Mouse (Mus musculus) retina, embryonic 14.5 days (tissue): ENCODE results near the gene Clybl.

ENCODE experiments used
- DNase-seq: peaks from one replicate; pipeline ENCODE4 v3.0.0-alpha.2; 2015; ENCODE audit warnings: low spot score

Gene Clybl

DNA sequence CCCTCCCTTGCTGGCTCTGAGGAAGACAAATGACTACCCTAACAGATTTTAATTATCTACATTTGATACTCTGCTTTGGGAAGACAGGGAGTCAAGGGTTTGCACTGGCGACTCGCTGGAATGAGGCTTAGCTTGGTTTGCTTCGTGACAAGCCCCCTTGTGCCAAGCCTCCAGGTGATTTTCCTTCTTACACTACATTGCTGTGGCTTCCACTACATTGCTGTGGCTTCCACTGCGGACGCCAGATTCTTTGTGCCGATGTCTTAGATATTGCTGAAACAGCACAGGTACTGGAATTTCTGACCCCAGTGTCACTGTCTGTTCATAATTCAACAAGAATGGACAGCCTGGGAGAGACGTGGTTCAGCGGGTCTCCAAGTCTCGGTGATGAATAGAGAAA, 180.3 kb downstream of the Clybl start:
- no peak for DNase-seq

DNA sequence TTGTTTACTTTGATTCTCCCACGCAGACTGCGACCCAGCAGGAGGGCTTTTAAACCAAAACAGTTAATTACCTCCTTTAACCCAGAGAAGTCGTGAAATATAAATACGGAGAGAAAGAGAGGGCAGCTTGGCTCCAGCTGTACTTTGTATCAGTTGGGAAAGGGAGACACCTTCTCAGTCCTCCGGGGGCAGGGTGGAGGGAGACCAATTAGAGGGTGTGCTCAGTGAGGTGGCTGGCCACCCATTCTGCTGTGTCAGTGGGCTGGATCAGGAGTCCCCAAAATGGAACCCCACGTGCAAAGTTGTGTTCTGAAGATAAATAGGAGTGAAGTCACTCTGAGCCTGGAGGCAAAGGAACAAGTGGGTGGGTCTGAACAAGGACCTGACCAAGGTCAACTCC, 181.7 kb downstream of the Clybl start:
- DNase-seq, result no peak

DNA sequence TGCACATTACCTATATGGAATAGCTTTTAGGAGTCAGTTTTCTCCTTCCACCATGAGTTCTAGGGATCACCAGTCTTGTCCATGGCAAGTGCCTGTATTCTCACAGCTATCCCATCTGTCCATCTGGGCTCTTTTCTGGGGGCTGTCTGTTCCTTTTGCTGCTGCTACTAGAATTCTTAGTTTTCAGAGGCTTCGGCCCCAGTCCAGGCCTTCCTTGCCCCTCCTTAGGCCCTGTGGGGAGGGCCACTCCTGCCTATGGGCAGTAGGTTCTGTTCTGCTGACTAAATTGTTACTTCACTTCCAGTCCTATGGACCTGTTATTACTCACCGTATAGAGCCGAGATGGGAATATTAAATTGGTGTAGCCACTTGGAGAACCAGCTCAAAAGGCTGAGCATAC, 182.5 kb downstream of the Clybl start:
- DNase-seq, result no peak

DNA sequence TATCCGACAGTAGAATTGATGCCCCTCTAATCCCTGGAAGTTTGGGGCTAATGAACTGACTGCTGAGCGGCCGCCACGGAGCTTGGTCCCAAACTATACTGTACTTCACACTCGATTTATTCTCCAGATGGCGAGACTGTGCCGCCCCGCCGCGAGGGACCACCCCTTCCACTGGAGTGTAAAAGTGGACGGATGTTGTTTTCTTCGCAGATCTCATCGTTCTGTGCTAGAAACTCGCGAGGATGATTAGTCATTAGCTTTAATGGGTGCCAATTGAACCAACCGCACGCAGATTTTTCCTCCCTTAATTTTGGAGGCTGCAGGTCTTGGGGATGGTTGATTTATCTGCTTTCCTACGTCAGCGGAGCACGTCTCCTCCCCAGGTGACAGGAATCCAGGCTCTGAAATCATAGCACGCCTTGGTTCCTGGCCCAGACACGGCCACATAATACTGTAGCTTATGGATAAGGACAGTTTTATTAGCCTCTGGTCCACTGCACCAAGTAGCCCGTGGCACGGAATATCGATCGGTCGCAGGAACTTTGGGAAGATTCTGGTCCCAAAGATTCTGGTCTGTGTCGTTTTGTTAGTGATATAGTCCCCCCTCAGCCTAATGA, 185.9 kb downstream of the Clybl start:
- DNase-seq, result peak; percentile 78

DNA sequence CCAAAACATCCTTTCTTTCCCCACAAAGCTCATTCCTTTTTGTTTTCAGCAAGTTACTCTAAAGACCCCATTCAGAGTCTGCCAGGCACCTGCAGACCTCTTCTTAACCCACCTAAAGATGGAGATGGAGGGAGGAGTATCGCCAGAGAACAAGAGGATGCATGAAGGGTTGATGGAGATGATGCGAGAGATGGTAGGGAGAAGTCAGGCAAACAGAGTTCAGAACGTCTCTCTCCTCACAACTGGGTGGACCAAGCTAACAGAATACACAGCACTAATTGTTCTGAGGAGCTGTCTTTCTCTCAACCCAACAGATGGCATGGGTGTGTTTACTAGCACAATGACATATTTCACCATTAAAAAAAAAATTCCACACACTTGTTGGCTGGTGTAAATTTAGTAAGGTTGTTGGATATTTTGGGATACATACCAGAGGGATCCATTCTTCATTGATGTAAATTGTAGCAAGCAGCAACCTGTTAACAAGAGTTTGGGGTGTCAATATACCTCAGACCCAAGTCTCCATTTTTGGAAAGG, 186.4 kb downstream of the Clybl start:
- DNase-seq, result no peak

DNA sequence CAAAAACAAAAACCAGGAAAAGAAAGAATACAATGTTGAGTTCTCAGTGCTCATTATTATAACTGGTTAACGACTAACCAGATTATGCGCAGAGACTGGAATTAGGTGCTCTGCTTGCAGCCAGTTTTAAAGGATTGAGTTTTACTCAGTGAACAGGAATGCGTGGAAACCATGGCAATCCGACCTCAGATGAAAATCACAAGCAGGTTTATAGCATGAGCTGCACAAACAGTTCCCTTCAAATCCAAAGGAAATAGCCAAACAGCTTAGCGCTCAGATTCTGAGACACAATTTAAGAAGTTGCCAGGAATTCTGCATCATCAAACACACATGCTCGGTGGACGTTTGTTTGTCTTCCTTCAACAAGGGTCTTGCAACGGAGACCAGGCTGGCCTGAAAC, 187.0 kb downstream of the Clybl start:
- no peak for DNase-seq

DNA sequence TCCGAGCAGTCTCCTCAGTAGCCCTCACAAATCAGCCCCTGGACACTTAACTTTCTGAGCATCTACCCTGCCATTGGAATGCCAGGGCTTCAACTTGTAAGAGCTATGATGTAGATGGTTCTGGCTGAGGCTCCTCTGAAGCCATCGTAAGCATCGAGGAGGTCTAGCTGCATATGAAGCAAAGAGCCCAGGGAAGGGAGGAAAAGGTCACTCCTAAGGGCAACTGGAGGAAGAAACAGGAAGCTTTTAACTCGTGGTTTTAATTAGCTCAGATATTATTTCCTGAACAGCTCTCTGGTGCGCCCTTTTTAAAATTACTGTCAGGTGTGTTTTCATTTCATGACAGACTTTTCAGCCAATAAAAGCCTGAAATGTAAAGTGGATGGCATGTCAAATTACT, 190.5 kb downstream of the Clybl start:
- no peak for DNase-seq

DNA sequence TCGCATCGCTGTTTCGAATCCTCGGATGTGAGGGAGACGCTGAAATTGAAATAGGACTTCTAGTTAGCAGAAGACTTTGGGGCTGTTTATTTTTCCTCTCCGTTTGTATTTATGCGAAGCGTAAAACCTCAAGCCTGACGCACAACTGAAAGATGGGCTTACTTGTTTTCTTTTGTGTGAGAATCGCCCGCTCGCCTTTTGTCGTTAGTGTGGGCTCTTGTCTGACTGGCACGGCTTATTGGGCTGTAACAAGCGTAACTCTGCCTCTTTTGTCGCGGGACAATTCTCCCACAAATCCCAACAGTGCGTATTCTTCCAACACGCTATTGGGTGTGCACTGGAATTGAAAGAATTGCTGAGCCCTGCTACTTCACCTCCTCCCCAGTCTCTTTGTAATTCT, 192.0 kb downstream of the Clybl start:
- DNase-seq, result peak; percentile 57

DNA sequence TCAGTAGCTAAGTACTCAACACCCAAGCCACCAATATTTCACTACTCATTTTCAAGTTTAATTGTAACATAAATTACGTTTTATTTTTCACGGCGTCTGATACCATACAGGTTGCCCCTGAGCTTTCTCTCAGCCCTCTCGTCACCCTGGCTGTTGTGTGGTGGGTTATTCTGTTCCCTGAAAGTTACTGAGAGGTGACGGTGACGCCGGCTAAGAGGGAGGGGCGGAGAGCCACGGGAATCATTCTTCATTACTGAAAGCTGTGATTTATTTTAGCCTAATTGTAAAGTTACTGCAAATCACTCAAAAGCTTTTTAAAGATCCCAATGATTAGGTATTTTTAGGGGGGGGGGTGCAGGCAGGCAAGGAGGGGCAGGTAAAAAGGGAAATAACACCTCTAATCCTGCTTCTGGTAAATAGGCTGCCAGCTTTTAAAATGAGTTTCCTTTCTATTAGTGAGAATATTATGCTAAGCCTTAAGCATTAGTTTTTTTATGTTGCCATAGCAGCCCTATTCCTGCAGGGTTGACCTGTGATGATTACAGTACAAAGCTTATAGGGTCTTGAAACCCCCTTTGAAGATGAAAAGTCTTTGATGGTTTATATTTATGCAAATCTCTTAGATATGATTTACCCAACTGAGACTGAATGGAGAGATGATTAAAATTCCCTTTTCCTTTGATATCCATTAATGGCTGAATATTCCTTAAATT, 192.9 kb downstream of the Clybl start:
- DNase-seq, result no peak

DNA sequence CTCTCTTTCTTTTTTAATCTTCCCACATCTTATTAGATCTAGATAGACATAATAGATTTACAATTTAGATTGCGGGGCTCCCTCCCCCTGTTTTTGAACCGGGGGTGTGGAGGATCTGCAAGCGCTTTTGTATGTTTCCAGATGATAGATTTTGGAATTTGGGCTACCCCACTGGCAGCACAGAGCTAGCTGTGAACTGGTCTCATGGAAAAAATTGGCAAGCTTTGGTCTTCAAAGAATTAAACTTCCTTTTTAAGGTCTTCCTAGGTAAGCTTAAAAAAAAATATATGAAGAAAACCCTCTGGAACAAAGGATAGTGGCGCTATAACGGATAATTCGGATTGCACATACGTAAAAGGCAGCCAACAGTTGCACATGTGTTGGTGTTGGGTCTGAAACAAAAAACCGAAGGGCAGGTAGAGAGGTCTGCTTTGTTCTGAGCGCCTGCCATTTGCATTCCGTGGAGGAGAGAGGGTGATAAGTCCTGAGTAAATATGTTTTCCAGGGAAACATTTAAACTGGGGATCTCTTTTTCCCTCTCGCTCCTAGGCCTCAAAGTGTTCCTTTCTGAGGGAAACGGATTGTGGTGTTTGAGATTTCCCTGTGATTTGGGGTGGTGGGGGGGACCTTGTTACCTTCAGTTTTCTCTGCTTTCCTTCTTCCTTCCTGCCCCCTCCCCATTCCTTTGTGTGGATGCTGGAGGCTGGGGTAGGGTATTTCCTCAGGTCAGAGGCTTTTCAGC, 193.7 kb downstream of the Clybl start:
- DNase-seq, result no peak

DNA sequence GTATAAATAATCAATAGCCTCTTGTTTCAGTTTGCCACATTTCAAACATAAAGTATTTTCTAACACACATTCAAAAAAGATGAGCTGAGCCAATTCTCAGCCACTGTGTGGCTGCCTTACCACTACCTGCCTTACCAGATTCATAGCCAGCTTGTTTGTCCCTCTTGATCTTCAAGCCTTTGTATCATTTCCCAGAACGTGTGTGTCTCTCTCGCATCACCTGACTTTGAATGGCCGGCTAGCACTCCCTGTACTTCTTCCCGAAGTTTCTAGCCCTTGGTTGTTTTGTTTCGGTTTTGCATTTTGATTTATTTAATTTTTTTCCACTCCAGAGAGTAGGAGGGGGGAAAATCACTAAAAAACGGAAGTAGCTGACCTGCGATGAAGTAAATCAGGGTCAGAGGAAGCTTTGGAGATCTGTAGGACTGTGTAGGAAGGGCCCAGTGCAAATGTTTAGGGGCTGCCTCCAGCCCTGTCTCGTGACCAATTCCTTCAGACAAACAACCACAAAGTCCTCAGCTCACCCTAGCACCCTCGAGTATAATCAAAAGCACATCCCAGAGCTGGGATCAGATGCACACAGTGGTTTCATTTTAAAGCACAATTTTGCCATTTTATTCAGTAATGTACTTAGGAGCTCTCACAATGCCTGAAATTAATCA, 195.1 kb downstream of the Clybl start:
- no peak for DNase-seq

DNA sequence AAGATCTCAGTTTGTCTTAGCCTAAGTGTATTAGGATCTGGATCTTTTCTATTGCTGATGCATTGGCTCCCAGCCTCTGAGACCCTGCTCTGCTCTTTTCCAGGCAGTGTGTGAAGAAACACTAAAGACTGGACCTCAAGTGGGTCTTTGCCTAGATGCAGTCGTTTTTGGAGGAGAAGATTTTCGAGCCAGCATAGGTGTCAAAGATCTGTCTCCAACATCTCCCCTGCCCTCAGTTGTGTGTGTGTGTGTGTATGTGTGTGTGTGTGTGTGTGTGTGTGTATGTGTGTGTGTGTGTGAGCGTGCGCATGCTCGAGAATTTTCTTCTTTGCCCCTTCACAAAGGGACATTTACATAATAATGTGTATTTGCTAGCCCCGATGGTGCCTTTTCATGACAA, 196.2 kb downstream of the Clybl start:
- no peak for DNase-seq

DNA sequence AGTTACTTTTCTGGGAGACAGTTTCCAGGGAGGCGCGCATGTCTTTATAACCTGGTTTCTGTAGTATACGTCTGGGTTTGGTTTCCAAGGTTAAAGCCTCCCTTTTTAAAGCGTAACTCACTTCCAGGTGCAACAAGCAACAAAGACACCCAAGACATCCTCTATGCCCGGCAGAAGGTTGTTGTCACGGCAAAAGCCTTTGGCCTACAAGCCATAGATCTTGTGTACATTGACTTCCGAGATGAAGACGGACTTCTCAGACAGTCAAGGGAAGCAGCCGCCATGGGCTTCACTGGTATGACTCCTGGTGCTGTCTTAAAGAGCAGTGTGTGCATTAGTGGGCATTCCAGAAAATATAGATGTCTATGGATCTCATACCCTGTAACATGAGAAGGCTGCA, 197.6 kb downstream of the Clybl start:
- DNase-seq, result no peak

DNA sequence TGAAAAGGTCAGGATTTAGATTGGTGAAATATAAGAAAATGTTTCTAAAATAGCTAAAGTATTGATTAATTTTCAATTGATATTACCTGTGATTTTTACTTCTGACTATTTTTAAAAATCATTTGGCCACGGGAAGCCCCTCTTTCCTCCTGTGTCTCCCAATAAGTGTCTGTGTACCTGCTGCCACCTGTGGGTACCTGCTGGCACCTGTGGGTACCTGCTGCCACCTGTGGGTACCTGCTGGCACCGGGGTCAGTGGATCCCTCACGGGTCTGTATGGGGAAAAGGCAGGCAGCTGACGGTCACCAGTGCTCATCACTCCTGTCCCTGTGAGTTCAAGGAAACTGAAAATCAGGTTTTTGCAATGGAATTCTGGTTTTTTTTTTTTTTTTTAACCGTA, 198.5 kb downstream of the Clybl start:
- DNase-seq, result no peak

DNA sequence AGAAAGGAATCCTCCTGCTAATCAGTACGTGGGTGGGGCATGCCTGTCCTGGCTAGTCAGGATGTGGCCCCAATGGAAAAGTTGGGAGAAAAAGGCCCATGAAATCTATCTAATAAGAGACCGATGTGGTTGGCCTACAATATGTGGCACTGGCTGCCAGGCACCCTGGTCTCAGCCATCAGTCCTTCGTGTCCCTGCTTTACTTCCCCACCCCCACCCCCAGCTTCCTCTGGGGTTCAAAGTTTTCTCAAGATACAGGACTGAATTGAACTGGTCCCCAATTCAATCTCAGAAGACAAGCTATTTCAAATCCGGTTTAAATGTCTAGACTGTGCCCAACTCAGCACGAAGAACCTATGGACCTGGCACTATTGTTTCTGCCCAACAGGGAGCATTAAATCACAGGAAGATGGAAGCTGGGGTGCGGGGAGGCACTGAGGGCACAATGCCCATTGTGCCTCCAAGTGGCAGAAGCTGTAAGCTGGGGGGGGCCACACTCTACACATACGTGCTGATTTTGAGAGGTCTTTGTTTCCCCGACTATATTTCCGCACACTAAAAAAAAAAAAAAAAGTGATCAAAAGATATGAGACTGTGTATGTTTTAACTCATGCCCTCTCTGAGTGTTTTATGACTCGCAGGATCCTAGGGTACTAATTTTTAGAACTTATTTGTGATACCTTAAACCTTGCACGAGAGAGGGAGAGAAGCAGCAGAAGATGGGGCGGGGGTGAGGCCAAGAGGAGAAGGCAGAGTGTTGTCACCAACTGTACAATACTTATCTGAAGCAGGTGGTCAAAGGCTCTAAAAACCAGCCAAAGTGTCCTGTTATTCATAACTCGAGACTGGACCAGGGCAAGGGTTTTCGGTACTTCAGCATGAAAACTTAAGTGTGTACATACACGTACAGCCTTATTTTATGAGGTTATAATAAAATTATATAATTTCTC, 199.7 kb downstream of the Clybl start:
- DNase-seq, result no peak

DNA sequence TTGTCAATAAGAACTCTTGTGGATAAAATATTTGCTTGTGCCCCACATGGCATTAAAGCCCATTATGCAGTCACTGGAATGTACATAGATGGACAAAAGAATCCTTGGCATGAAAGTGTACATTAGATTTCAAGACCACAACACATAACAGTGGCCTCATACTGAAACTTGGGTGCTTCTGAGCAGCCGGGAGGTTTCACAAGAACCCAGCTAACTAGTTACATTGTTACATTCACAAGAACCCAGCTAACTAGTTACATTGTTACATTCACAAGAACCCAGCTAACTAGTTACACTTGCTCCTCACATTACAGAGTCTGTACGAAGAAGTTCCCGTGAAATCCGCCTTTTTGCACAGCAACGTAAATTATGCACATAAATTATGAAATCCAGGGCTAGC, 200.8 kb downstream of the Clybl start:
- no peak for DNase-seq

DNA sequence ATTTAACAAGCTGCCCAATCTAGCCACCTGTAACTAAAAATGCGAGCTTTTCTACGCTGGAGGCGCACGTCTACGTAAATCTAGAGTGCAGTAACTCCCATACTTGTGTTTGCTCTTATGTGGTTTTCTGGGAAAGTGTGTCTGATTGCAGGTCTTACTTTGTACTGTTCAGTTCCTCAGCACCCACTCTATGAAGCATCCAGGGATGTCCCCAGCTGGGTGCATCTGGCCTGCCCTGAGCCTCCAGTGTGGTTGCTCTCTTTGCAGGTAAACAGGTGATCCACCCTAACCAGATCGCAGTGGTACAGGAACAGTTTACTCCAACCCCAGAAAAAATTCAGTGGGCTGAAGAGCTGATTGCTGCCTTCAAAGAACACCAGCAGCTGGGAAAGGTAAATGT, 202.4 kb downstream of the Clybl start:
- no peak for DNase-seq

DNA sequence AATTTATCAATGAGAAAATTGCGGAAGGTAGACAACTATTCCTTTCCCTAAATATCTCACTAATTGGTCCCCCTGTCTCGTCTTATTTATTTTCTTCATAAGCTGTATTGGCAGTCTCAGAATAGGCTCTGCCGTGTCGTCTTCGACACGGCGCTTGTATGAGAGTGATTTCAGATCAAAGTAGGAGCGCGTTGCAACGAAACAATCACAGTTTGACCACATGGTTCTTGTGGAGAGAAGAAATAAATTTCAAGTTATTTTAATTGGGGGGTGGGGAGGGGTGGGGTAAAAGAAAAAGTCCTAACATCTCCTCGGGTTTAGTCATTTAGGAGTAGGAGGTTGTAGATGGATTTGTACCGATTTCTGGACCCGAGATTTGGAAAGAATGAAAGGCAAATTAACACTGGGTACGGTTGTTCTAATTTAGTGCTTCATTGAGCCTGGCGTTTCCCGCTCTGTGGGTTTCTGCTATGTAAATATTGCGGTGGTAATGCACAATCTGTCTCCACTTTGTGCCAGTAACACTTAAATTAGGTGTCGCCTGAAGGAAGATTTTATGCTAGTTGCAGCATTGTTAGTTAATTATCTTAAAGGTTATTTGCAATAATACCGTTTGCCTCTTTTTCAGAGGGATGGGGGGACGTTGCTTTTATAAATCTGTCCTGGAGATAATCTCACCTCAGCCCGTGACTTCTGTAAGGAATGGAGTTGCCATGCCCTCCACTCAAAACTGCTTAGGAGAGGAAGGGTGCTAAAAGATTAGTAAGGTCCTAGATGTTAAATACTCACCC, 203.1 kb downstream of the Clybl start:
- DNase-seq, result peak; percentile 53

DNA sequence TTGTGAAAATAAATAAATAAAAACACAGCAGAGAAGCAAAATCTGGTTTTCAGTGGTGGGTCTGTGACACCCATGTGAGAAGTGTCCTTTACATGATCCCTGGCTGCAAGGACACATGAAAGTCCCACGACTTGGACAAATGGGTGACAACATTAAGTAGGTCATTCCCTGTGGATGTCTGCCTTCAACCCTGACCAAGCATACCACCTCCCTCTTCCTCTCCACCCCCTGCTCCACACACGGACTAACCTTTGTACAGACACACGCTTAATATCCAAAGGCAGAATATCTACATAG, 203.7 kb downstream of the Clybl start:
- no peak for DNase-seq

DNA sequence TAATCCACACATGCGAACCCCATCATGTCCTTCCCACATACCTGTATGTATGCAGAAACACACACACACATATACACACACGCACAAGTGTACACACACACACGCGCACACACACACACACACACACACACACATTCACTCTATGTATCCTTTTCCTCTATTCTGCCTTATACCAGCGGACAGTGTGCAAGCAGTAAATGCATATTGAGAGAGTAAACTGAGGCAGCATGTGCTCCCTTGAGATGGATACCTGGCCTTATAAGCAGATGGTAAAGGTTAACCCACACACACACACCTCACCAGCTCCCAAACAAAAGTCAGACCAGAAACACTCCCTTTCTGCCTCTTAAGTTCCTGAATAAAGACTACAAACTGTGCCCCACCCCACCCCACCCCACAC, 204.3 kb downstream of the Clybl start:
- no peak for DNase-seq
